Mouse (Mus musculus): ENCODE data around the gene Lipf.

Gene Lipf

DNA sequence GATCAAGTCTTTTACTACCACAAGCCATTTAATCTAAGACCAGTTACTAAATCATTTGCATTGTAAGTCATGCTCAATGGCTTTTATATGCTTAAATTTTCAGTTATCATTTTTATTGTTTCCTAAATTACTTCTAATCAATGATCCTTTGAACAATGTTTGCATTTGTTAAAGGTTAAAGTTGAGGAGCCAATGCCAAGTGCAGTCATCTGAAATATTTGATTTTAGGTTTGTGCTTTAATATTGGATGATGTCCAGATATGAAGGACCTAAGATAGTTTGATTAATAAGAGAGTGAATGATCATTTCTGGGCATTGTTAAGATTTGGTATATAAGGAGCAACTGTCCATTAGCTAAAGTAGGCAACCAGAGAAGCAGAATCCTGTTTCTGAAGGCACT is at the start of gene Lipf:
TSS of gene Lipf (plus strand) at position 301 of the 400 bp plus-strand sequence.
- no peak for DNase-seq (ENCODE audit: low spot score)

DNA sequence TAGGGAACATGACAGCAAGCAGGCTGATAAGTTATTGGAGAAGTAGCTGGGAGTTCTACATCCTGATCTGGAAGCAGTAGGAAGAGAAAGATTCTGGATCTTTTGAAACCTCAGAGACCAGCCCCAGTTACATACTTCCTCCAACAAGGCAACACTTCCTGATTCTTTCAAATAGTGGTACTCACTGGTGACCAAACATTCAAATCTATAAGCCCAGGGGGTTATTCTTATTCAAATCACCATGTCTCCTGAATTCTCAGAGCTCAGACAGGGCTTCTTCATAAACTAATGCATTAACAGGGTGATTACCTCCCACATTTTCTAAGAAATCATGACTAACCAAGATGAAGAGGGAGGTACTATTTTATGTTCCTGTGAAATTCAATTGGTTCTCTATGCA is 36.9 kb upstream of the Lipf start:
- DNase-seq (ENCODE audit: low spot score): no peak

GRCm38 (mm10) chr19:33979007-33979406 is 18.0 kb downstream of the Lipf start:
- DNase-seq (ENCODE audit: low spot score): no peak

DNA sequence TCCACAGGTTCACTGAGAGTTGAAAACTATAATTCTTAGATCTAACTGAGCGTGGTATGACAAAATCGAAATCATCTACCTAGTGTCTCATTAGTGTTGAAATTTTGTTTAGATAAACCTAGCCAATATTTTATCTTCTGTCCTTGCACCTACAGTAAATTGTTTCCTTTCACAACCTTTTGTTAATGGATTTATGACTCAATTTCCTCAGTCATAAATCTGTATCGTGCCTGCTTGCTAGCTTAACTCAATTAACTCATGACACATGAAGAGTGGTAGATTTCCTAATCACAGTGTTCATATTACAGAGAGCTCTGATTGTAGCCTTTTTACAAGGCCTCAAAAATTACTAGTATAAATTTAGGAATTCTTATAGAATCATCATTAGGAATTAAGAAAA is 22.1 kb downstream of the Lipf start:
- DNase-seq (ENCODE audit: low spot score): no peak

GRCm38 (mm10) chr19:34008002-34008401 is 47.0 kb downstream of the Lipf start, which contains the start of gene Lipk:
Lipk (plus strand) TSS chr19:34008290.
- no peak for DNase-seq (ENCODE audit: low spot score)

DNA sequence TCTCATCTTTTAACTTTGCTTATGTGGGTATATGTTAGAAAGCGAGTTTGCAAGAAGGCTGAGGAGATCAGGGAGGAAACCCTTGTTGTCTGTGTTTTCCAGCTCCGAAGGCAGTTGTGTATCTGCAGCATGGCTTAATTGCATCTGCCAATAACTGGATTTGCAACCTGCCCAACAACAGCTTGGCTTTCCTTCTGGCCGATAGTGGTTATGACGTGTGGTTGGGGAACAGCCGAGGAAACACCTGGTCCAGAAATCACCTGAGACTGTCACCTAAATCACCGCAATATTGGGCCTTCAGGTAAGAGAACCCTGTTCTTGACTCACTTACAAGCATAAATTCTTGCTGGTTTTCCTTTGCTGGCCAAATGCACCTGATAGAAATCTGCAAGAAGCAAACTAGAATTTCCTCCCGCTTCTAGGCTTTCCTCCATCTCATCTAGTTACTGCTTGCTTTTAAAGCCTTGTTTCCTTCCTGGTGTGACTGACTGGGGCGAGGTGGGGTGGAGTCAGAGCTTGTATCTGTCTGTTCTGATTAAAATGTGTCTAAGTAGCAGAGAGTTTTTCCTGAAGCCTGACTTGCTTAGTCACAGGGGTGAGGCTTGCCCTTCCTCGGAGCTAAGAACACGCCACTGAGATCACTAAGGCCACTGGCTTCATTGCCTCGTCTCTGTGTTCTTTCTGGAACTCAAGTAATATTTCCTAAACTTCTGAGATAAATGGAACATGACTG is 60.6 kb downstream of the Lipf start:
- DNase-seq (ENCODE audit: low spot score): no peak

DNA sequence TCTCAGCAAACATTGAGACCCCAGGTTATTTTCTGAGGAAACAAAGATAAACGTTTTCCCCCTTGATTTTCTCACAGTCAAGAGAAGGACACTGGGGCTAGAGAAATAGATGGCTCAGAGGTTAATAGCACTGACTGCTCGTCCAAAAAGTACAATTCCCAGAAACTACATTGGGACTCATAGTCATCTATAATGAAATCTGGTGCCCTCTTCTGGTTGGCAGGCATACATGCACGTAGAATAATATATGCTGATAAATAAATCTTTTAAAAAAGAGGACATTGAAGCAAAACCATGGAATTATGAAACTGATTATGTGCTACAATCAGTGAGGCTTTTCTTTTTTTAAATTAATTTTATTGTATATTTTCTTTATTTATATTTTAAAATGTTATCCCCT is 61.8 kb downstream of the Lipf start:
- no peak for DNase-seq (ENCODE audit: low spot score)
